Mouse (Mus musculus): Measurements from ENCODE around the gene Zfp982. TPM values are rescaled to one million over a fixed set of nuclear protein-coding genes. Genes with fewer than 3 reads are reported as not detected.
"Not testable (repeated sequence)": the region's sequence is repeated elsewhere in the genome, so short reads cannot be mapped to it uniquely, and the experiment has no call there.

Gene Zfp982
- polyA plus RNA-seq, 1 experiment from 2014 or later: 3.7 TPM

DNA sequence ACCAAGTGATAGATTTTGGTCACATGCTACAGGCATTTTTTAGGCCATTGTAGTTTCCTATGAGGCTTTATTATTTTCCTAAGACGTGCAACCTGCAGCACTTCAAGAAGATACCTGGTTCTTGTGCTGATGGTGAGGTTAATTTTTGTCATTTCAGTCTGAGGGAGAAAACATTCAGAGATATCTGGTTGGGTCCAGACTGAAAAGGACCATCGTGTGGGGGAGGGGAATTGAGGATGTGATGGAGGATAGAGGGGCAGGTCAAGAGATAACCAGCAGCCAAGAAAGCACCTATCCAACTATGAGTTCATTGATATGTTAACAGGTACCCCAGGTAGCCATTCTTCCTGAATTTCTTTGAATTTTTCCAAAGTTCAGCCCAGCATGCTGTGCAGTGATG is 62.1 kb downstream of the Zfp982 start:
- ATAC-seq (ENCODE audit: low read depth); H3K4me2 ChIP-seq (ENCODE audit: low read depth, low read length); H3K36me3 ChIP-seq (ENCODE audit: control insufficient read depth, insufficient read depth, low read length); H3K9ac ChIP-seq (ENCODE audit: low read length); H3K4me3 ChIP-seq (ENCODE audit: low read length); H3K4me1 ChIP-seq (replicated peaks; ENCODE audit: control insufficient read depth, insufficient read depth, low read length); H3K27me3 ChIP-seq (ENCODE audit: control insufficient read depth, insufficient read depth, low read depth, low read length); H3K27ac ChIP-seq (ENCODE audit: low read length): not testable (repeated sequence)
- whole genome bisulfite sequencing: 63% methylated on average over 2 of the region's 2 CpGs
- H3K9me3 ChIP-seq (ENCODE audit: control insufficient read depth, low read length): peaks cover 16% of the 10 kb centered on the region

- H3K9me3 ChIP-seq (ENCODE audit: control insufficient read depth, low read length): peaks cover 14% of the 10 kb centered on the region
- not testable (repeated sequence) for H3K36me3 ChIP-seq (ENCODE audit: control insufficient read depth, insufficient read depth, low read length); H3K4me2 ChIP-seq (ENCODE audit: low read depth, low read length); H3K4me1 ChIP-seq (replicated peaks; ENCODE audit: control insufficient read depth, insufficient read depth, low read length); H3K27ac ChIP-seq (ENCODE audit: low read length); H3K27me3 ChIP-seq (ENCODE audit: control insufficient read depth, insufficient read depth, low read depth, low read length); H3K9ac ChIP-seq (ENCODE audit: low read length); H3K4me3 ChIP-seq (ENCODE audit: low read length); ATAC-seq (ENCODE audit: low read depth)
- 36% methylated on average over 1 of the region's 1 CpGs for WGBS
Measured at GRCm38 (mm10) chr4:147556921-147557320, 64.7 kb downstream of the Zfp982 start.

GRCm38 (mm10) chr4:147558011-147558410 is 65.8 kb downstream of the Zfp982 start:
- not testable (repeated sequence) for H3K4me2 ChIP-seq (ENCODE audit: low read depth, low read length); ATAC-seq (ENCODE audit: low read depth); H3K4me1 ChIP-seq (replicated peaks; ENCODE audit: control insufficient read depth, insufficient read depth, low read length); H3K27ac ChIP-seq (ENCODE audit: low read length); H3K36me3 ChIP-seq (ENCODE audit: control insufficient read depth, insufficient read depth, low read length); H3K9ac ChIP-seq (ENCODE audit: low read length); H3K27me3 ChIP-seq (ENCODE audit: control insufficient read depth, insufficient read depth, low read depth, low read length); H3K4me3 ChIP-seq (ENCODE audit: low read length)
- peaks cover 14% of the 10 kb centered on the region for H3K9me3 ChIP-seq (ENCODE audit: control insufficient read depth, low read length)

GRCm38 (mm10) chr4:147559096-147559495 is 66.9 kb downstream of the Zfp982 start:
- H3K4me3 ChIP-seq (ENCODE audit: low read length); ATAC-seq (ENCODE audit: low read depth); H3K4me1 ChIP-seq (replicated peaks; ENCODE audit: control insufficient read depth, insufficient read depth, low read length); H3K27me3 ChIP-seq (ENCODE audit: control insufficient read depth, insufficient read depth, low read depth, low read length); H3K9ac ChIP-seq (ENCODE audit: low read length); H3K27ac ChIP-seq (ENCODE audit: low read length); H3K4me2 ChIP-seq (ENCODE audit: low read depth, low read length); H3K36me3 ChIP-seq (ENCODE audit: control insufficient read depth, insufficient read depth, low read length): not testable (repeated sequence)
- WGBS: 28% methylated on average over 1 of the region's 1 CpGs
- H3K9me3 ChIP-seq (ENCODE audit: control insufficient read depth, low read length): peaks cover 12% of the 10 kb centered on the region; the same call in 1 of the 2 replicates

Other genes with a start within 250 kb of the Zfp982 start
- 0.06 TPM in 1 of 2 replicates, not detected in the other for gene Zfp988, start 186.7 kb upstream of the Zfp982 start, polyA plus RNA-seq (2015; fragmentation: Nextera tagmentation; extraction: Ambion mirVana)
- 0.25 TPM in 1 of 2 replicates, not detected in the other for gene Zfp978, start 131.1 kb upstream of the Zfp982 start, polyA plus RNA-seq (2015; fragmentation: Nextera tagmentation; extraction: Ambion mirVana)
- gene Gm16503, start 47.8 kb downstream of the Zfp982 start, polyA plus RNA-seq (2015; fragmentation: Nextera tagmentation; extraction: Ambion mirVana): 0.08 and 0.10 TPM in 2 replicates
- 0.15 and 0.31 TPM in 2 replicates for gene Zfp985, start 60.9 kb downstream of the Zfp982 start, polyA plus RNA-seq (2015; fragmentation: Nextera tagmentation; extraction: Ambion mirVana)
- 3.4 and 4.9 TPM in 2 replicates for gene Zfp979, start 150.1 kb downstream of the Zfp982 start, polyA plus RNA-seq (2015; fragmentation: Nextera tagmentation; extraction: Ambion mirVana)
- not detected in 2 replicates for gene Zfp534, start 210.1 kb downstream of the Zfp982 start, polyA plus RNA-seq (2015; fragmentation: Nextera tagmentation; extraction: Ambion mirVana)